15 mouse cellular contexts compared by ENCODE assay signal in the genomic region with DNA sequence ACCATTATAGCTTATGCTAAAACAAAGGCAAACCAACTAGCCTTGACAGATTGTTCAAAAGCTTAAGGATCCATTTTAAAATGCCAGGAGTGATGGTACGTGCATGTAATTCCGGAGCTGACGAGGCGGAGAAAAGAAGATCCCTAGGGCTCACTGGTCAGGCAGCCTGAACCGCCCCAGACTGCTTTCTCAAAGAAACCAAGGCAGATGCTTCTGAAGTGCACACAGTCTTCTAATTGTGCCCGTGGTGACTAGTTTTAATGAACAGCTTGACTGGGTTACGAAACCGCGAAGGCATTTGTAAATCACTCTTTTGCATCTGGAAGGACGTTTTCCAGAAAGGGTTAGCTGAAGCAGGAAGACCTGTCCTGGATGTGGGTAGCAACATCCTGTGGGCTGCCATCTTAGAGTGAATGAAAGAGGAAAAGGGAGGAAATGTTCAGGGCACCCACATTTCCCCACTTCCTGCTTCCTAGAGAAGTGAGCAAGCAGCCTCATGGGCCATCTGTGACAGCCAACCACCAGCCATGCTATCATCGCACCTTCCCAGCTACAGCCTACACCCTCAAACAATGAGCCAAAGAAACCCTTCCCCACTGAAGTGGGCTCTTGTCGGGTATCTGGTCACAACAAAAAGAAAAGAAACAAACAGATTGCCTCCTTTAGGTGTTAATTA.
DNase-seq lines count a peak whose midpoint lies in the region; ATAC-seq lines count a peak whose summit lies in the region.
"Had no signal": no experiment of that assay in that cellular context is flagged by ENCODE, and none has a peak within 500 bp of the region (broad histone marks: within the 10 kb centered on the region; RNA-seq: fewer than 3 reads in every experiment).

No protein-coding gene starts in this region.

- no peak overlapping the region for H3K9ac ChIP-seq in forebrain, embryonic 13.5 days
- H3K9ac ChIP-seq: embryonic facial prominence, embryonic 13.5 days; forebrain, embryonic 15.5 days; heart, embryonic 15.5 days; lung, embryonic 15.5 days had no signal

- H3K9me3 ChIP-seq in forebrain, embryonic 13.5 days (replicated peaks), result no peaks in the 10 kb centered on the region
- H3K9me3 ChIP-seq: embryonic facial prominence, embryonic 13.5 days; forebrain, embryonic 15.5 days; heart, embryonic 15.5 days; lung, embryonic 15.5 days had no signal

- ATAC-seq in frontal cortex, adult (ENCODE audit: low TSS enrichment), result peak; percentile 88
- peak; percentile 30 for ATAC-seq in granulocyte monocyte progenitor cell, adult 5-6 weeks (replicated peaks; ENCODE audit: poor library complexity, severe bottlenecking)
- no peak for ATAC-seq in forebrain, embryonic 13.5 days
- ATAC-seq: forebrain, embryonic 15.5 days had no signal

- H3K27ac ChIP-seq in forebrain, embryonic 13.5 days, result no peak overlapping the region
- H3K27ac ChIP-seq: embryonic facial prominence, embryonic 13.5 days; forebrain, embryonic 15.5 days; heart, embryonic 15.5 days; lung, embryonic 15.5 days had no signal

- no peak for DNase-seq in frontal cortex, postnatal 14 days (ENCODE audit: low spot score in 2 of 2)
- peak; percentile 36 to 69 for DNase-seq in left cerebral cortex, adult 18-20 months (ENCODE audit: low spot score in 2 of 2)
- no peak for DNase-seq in left cerebral cortex, postnatal 4 days
- DNase-seq in ES-CJ7 (ENCODE audit: low read depth, low spot score), result peak; percentile 26
- no peak for DNase-seq in spleen, adult 12 weeks (ENCODE audit: low spot score)
- DNase-seq: adrenal gland, postnatal 14 days; cerebellum, postnatal 25 days; thymus, adult 18-20 months had no signal

- no peaks in the 10 kb centered on the region for H3K4me1 ChIP-seq in forebrain, embryonic 13.5 days
- H3K4me1 ChIP-seq: embryonic facial prominence, embryonic 13.5 days; forebrain, embryonic 15.5 days; heart, embryonic 15.5 days had no signal

- H3K27me3 ChIP-seq in forebrain, embryonic 13.5 days, result no peaks in the 10 kb centered on the region
- H3K27me3 ChIP-seq: embryonic facial prominence, embryonic 13.5 days; forebrain, embryonic 15.5 days; heart, embryonic 15.5 days; lung, embryonic 15.5 days had no signal

- no peak overlapping the region for H3K4me3 ChIP-seq in forebrain, embryonic 13.5 days
- H3K4me3 ChIP-seq: embryonic facial prominence, embryonic 13.5 days; forebrain, embryonic 15.5 days; heart, embryonic 15.5 days; lung, embryonic 15.5 days had no signal

- no peaks in the 10 kb centered on the region for H3K36me3 ChIP-seq in forebrain, embryonic 13.5 days (ENCODE audit: poor library complexity, severe bottlenecking)
- H3K36me3 ChIP-seq: embryonic facial prominence, embryonic 13.5 days; forebrain, embryonic 15.5 days; heart, embryonic 15.5 days; lung, embryonic 15.5 days had no signal

- H3K4me2 ChIP-seq in forebrain, embryonic 13.5 days, result no peak overlapping the region
- H3K4me2 ChIP-seq: embryonic facial prominence, embryonic 13.5 days; forebrain, embryonic 15.5 days; heart, embryonic 15.5 days; lung, embryonic 15.5 days had no signal

- whole genome bisulfite sequencing in forebrain, embryonic 13.5 days, result 80% methylated on average over 12 of the region's 12 CpGs

- intact Hi-C loops in left cerebral cortex, postnatal 4 days (cut with DNase I), result no loop called here

Comparison
In these comparisons a context has a peak if more than half of its experiments do, and no peak if none do; other contexts are left out.
1. DNase-seq: peak in left cerebral cortex, adult 18-20 months (2 of 2) and ES-CJ7 (single experiment); none in frontal cortex, postnatal 14 days (0 of 2), left cerebral cortex, postnatal 4 days (single experiment) and spleen, adult 12 weeks (single experiment).